ENCODE assay signal across 26 mouse cellular contexts in genomic region chr1:190655081-190655480, GRCm38 (mm10).
DNase-seq lines count a peak whose midpoint lies in the region; ATAC-seq and TF ChIP-seq lines count a peak whose summit lies in the region.
"Had no signal": no experiment of that assay in that cellular context is flagged by ENCODE, and none has a peak within 500 bp of the region (broad histone marks: within the 10 kb centered on the region; RNA-seq: fewer than 3 reads in every experiment).

No protein-coding gene starts in this region.

- H3K27ac ChIP-seq in hindbrain, embryonic 13.5 days: peak overlapping the region; percentile 79; the same call in 1 of the 2 replicates
- no peak overlapping the region for H3K27ac ChIP-seq in hindbrain, embryonic 11.5 days (ENCODE audit: low read depth, low read length)
- H3K27ac ChIP-seq in hindbrain, postnatal 0 days: 0 out of 2 replicates have a peak overlapping the region, but pooled peaks have one; percentile 0
- peak overlapping the region; percentile 33; the same call in 1 of the 2 replicates for H3K27ac ChIP-seq in midbrain, embryonic 16.5 days (ENCODE audit: low read length)
- H3K27ac ChIP-seq in lung, postnatal 0 days (ENCODE audit: low read length): no peak overlapping the region
- H3K27ac ChIP-seq: embryonic facial prominence, embryonic 13.5 days; left cerebral cortex, adult 2 months; limb, embryonic 15.5 days; liver, embryonic 15.5 days; lung, embryonic 15.5 days; stomach, postnatal 0 days had no signal

- TF ChIP-seq CTCF in hindbrain, postnatal 0 days (IDR thresholded peaks at IDR 0.05; ENCODE audit: low read depth): no peak
- TF ChIP-seq CTCF in lung, postnatal 0 days (IDR thresholded peaks at IDR 0.05): no peak

- TF ChIP-seq EP300 in lung, postnatal 0 days (IDR thresholded peaks at IDR 0.05): no peak

- peaks cover 29% of the 10 kb centered on the region for H3K4me1 ChIP-seq in hindbrain, embryonic 13.5 days (replicated peaks)
- H3K4me1 ChIP-seq in hindbrain, embryonic 11.5 days (replicated peaks; ENCODE audit: control insufficient read depth, insufficient read depth, low read length): no peaks in the 10 kb centered on the region
- H3K4me1 ChIP-seq in hindbrain, postnatal 0 days (ENCODE audit: insufficient read depth, low read length): 0 out of 2 replicates have a peak, but pooled peaks cover 3% of the 10 kb centered on the region
- H3K4me1 ChIP-seq in midbrain, embryonic 16.5 days (ENCODE audit: control insufficient read depth, insufficient read depth, low read length): peaks cover 13% of the 10 kb centered on the region; the same call in 1 of the 2 replicates
- no peaks in the 10 kb centered on the region for H3K4me1 ChIP-seq in lung, postnatal 0 days (ENCODE audit: insufficient read depth, low read depth, low read length)
- H3K4me1 ChIP-seq: liver, embryonic 15.5 days; lung, embryonic 15.5 days had no signal

- WGBS in hindbrain, embryonic 13.5 days: 87% methylated on average over 7 of the region's 7 CpGs
- 94% methylated on average over 7 of the region's 7 CpGs for WGBS in hindbrain, embryonic 11.5 days
- WGBS in hindbrain, postnatal 0 days: 85% methylated on average over 7 of the region's 7 CpGs
- WGBS in midbrain, embryonic 16.5 days: 78% methylated on average over 7 of the region's 7 CpGs
- 75% methylated on average over 7 of the region's 7 CpGs for WGBS in lung, postnatal 0 days

- no peak for DNase-seq in hindbrain, embryonic 11.5 days (ENCODE audit: low spot score)
- peak; percentile 17 to 20 for DNase-seq in right cerebral cortex, postnatal 10 days (ENCODE audit: low spot score in 2 of 2)
- DNase-seq in right cerebral cortex, adult 18-20 months: no peak
- DNase-seq in hindbrain, postnatal 0 days (ENCODE audit: low spot score): no peak
- no peak for DNase-seq in lung, postnatal 0 days (ENCODE audit: low spot score)
- DNase-seq: adrenal gland, postnatal 25 days; cerebellum, adult 8-10 months; cerebellum, postnatal 36 days; embryo, embryonic 11 days; gastrocnemius, postnatal 10 days; kidney, postnatal 4 days; left cerebral cortex, postnatal 4 days; right cerebral cortex, postnatal 14 days had no signal

- 0 out of 2 replicates have a peak, but pooled peaks cover 3% of the 10 kb centered on the region for H3K27me3 ChIP-seq in hindbrain, embryonic 13.5 days
- H3K27me3 ChIP-seq in hindbrain, embryonic 11.5 days (ENCODE audit: control insufficient read depth, insufficient read depth, low read length): no peaks in the 10 kb centered on the region
- no peaks in the 10 kb centered on the region for H3K27me3 ChIP-seq in hindbrain, postnatal 0 days (ENCODE audit: insufficient read depth, low read length)
- H3K27me3 ChIP-seq in midbrain, embryonic 16.5 days (ENCODE audit: control insufficient read depth, insufficient read depth, low read depth, low read length): no peaks in the 10 kb centered on the region
- H3K27me3 ChIP-seq in lung, postnatal 0 days (replicated peaks; ENCODE audit: insufficient read depth, low read length): no peaks in the 10 kb centered on the region
- H3K27me3 ChIP-seq: embryonic facial prominence, embryonic 13.5 days; hindbrain, embryonic 15.5 days; limb, embryonic 15.5 days; liver, embryonic 15.5 days; lung, embryonic 15.5 days had no signal

- H3K4me3 ChIP-seq in hindbrain, embryonic 13.5 days: no peak overlapping the region
- no peak overlapping the region for H3K4me3 ChIP-seq in hindbrain, embryonic 11.5 days (ENCODE audit: low read depth, low read length)
- no peak overlapping the region for H3K4me3 ChIP-seq in hindbrain, postnatal 0 days (ENCODE audit: low read length)
- H3K4me3 ChIP-seq in midbrain, embryonic 16.5 days (ENCODE audit: low read depth, low read length): no peak overlapping the region
- H3K4me3 ChIP-seq in lung, postnatal 0 days (ENCODE audit: low read depth, low read length): no peak overlapping the region
- H3K4me3 ChIP-seq: embryonic facial prominence, embryonic 13.5 days; erythroblast, embryonic 14.5 days; hindbrain, embryonic 15.5 days; left cerebral cortex, adult 2 months; limb, embryonic 15.5 days; liver, embryonic 15.5 days; lung, embryonic 15.5 days; myocyte had no signal

- H3K4me2 ChIP-seq in hindbrain, embryonic 13.5 days: no peak overlapping the region
- H3K4me2 ChIP-seq in hindbrain, embryonic 11.5 days (replicated peaks; ENCODE audit: low read depth, low read length): no peak overlapping the region
- H3K4me2 ChIP-seq in hindbrain, postnatal 0 days (ENCODE audit: low read depth, low read length): no peak overlapping the region
- no peak overlapping the region; the same call in 1 of the 2 replicates for H3K4me2 ChIP-seq in midbrain, embryonic 16.5 days (ENCODE audit: low read length)
- no peak overlapping the region for H3K4me2 ChIP-seq in lung, postnatal 0 days (replicated peaks; ENCODE audit: low read depth, low read length)
- H3K4me2 ChIP-seq: embryonic facial prominence, embryonic 13.5 days; heart, embryonic 11.5 days; limb, embryonic 15.5 days; liver, embryonic 15.5 days; lung, embryonic 15.5 days had no signal

- H3K9ac ChIP-seq in hindbrain, embryonic 13.5 days: 0 out of 2 replicates have a peak overlapping the region, but pooled peaks have one; percentile 43
- H3K9ac ChIP-seq in hindbrain, embryonic 11.5 days (ENCODE audit: low read depth, low read length): no peak overlapping the region
- no peak overlapping the region for H3K9ac ChIP-seq in hindbrain, postnatal 0 days (replicated peaks; ENCODE audit: low read length)
- H3K9ac ChIP-seq in midbrain, embryonic 16.5 days (ENCODE audit: low read depth, low read length): no peak overlapping the region
- H3K9ac ChIP-seq in lung, postnatal 0 days (replicated peaks; ENCODE audit: low read depth): no peak overlapping the region
- H3K9ac ChIP-seq: embryonic facial prominence, embryonic 13.5 days; hindbrain, embryonic 15.5 days; limb, embryonic 15.5 days; liver, embryonic 15.5 days; lung, embryonic 15.5 days had no signal

- no peaks in the 10 kb centered on the region for H3K9me3 ChIP-seq in hindbrain, embryonic 13.5 days
- no peaks in the 10 kb centered on the region for H3K9me3 ChIP-seq in hindbrain, embryonic 11.5 days (ENCODE audit: control insufficient read depth, low read length)
- no peaks in the 10 kb centered on the region for H3K9me3 ChIP-seq in hindbrain, postnatal 0 days (ENCODE audit: low read length)
- H3K9me3 ChIP-seq in midbrain, embryonic 16.5 days (replicated peaks; ENCODE audit: control insufficient read depth, low read length, poor library complexity, severe bottlenecking): no peaks in the 10 kb centered on the region
- H3K9me3 ChIP-seq in lung, postnatal 0 days (ENCODE audit: low read length): no peaks in the 10 kb centered on the region
- H3K9me3 ChIP-seq: embryonic facial prominence, embryonic 13.5 days; hindbrain, embryonic 15.5 days; limb, embryonic 15.5 days; liver, embryonic 15.5 days; lung, embryonic 15.5 days had no signal

- ATAC-seq in hindbrain, embryonic 13.5 days (ENCODE audit: low FRiP score): no peak
- no peak for ATAC-seq in hindbrain, embryonic 11.5 days (ENCODE audit: low FRiP score)
- no peak for ATAC-seq in hindbrain, postnatal 0 days
- ATAC-seq in midbrain, embryonic 16.5 days: no peak
- no peak for ATAC-seq in lung, postnatal 0 days
- ATAC-seq: intestine, embryonic 16.5 days had no signal

- H3K36me3 ChIP-seq in hindbrain, embryonic 13.5 days: no peaks in the 10 kb centered on the region
- no peaks in the 10 kb centered on the region for H3K36me3 ChIP-seq in hindbrain, embryonic 11.5 days (ENCODE audit: control insufficient read depth, insufficient read depth, low read length)
- H3K36me3 ChIP-seq in hindbrain, postnatal 0 days (ENCODE audit: insufficient read depth, low read length): no peaks in the 10 kb centered on the region
- no peaks in the 10 kb centered on the region for H3K36me3 ChIP-seq in midbrain, embryonic 16.5 days (ENCODE audit: control insufficient read depth, insufficient read depth, low read length)
- H3K36me3 ChIP-seq in lung, postnatal 0 days (ENCODE audit: insufficient read depth, low read length): no peaks in the 10 kb centered on the region
- H3K36me3 ChIP-seq: embryonic facial prominence, embryonic 13.5 days; hindbrain, embryonic 15.5 days; limb, embryonic 15.5 days; liver, embryonic 15.5 days; lung, embryonic 15.5 days had no signal

Comparison
In these comparisons a context has a peak if more than half of its experiments do, and no peak if none do; other contexts are left out.
1. H3K27ac ChIP-seq: peak in hindbrain, embryonic 13.5 days (single experiment), hindbrain, postnatal 0 days (single experiment) and midbrain, embryonic 16.5 days (single experiment); none in hindbrain, embryonic 11.5 days (single experiment) and lung, postnatal 0 days (single experiment).
2. DNase-seq: peak in right cerebral cortex, postnatal 10 days (2 of 2); none in hindbrain, embryonic 11.5 days (single experiment), right cerebral cortex, adult 18-20 months (single experiment), hindbrain, postnatal 0 days (single experiment) and lung, postnatal 0 days (single experiment).